Mouse (Mus musculus) testis, adult 2 months (tissue): Measurements from ENCODE around the gene AC109138.7. TPM values are rescaled to one million over a fixed set of nuclear protein-coding genes. Genes with fewer than 3 reads are reported as not detected.

ENCODE experiments used
- H3K27ac ChIP-seq: fragments of 200-500 bp; 2 replicates; pipeline ENCODE4 v1.5.1; 2012; ENCODE audit warnings: low read depth, low read length; ENCODE audit not compliant: control insufficient read depth, insufficient read depth
- H3K27me3 ChIP-seq: fragments of 200-500 bp; 2 replicates; pipeline ENCODE4 v1.6.1; 2012; ENCODE audit warnings: mild to moderate bottlenecking, low read length, moderate library complexity; ENCODE audit not compliant: control insufficient read depth, insufficient read depth
- H3K36me3 ChIP-seq: fragments of 200-500 bp; 2 replicates; pipeline ENCODE4 v1.6.1; 2012; ENCODE audit warnings: mild to moderate bottlenecking, low read length; ENCODE audit not compliant: control insufficient read depth, insufficient read depth
- H3K4me1 ChIP-seq: fragments of 200-500 bp; 2 replicates; pipeline ENCODE4 v1.6.1; 2012; ENCODE audit warnings: low read length; ENCODE audit not compliant: control insufficient read depth, insufficient read depth
- H3K4me3 ChIP-seq: fragments of 200-500 bp; 2 replicates; pipeline ENCODE4 v1.5.1; 2012; ENCODE audit warnings: low read depth, mild to moderate bottlenecking, low read length, moderate library complexity, mixed read lengths; ENCODE audit not compliant: control insufficient read depth
- CTCF ChIP-seq: fragments of 200-500 bp; IDR thresholded peaks from 2 replicates; pipeline ENCODE4 v1.5.1; 2012; ENCODE audit warnings: low read depth, mild to moderate bottlenecking, inconsistent platforms, low read length, moderate library complexity; ENCODE audit not compliant: control insufficient read depth, insufficient read depth, insufficient replicate concordance
- POLR2A ChIP-seq: fragments of 200-500 bp; IDR thresholded peaks from 2 replicates; pipeline ENCODE4 v1.6.1; 2012; ENCODE audit warnings: low read depth, mild to moderate bottlenecking, inconsistent platforms, low read length, moderate library complexity; ENCODE audit not compliant: control insufficient read depth
- polyA plus RNA-seq: library from polyadenylated mRNA; depleted of rRNA; stranded (reverse); fragments of >200 nt; gene quantifications from 2 replicates; pipeline ENCODE4 v1.2.3, GENCODE M21; 2012

AC109138.7 gene
- polyA plus RNA-seq, 1 experiment: 3.0 TPM

DNA sequence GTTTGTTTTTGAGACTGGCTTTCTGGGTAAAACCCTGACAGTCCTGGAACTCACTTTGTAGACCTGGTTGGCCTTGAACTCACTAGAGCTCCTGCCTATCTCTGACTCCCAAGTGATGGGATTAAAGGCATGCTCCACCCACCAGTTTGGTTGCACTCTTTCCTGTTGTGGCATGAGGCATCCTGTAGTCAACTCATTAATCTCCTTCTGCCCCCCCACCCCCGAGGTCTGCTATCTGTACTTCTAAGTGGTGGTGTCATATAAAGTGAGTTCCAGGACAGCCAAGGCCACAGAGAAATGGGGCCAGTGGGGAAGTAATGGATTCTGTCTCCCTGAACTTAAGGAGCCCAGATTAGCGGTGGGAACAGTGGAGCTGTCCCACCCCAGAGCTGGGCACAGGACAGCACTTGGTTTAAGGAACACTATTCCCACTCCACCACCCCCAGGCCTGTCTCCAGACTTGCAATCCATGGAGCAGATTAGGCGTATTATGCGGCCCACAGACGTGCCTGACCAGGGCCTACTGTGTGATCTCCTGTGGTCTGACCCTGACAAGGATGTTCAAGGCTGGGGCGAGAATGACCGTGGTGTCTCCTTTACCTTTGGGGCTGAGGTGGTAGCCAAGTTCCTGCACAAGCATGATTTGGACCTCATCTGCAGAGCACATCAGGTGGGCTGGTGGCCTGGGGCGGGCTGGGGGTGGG, 20.0 kb upstream of the AC109138.7 start:
- Histone ChIP-seq H3K4me1 (peaks cover 11% of the 10 kb centered on the region), H3K36me3 (no peaks in the 10 kb centered on the region), H3K27me3 (no peaks in the 10 kb centered on the region), H3K27ac (no peak overlapping the region), H3K4me3 (no peak overlapping the region)
- TF ChIP-seq CTCF (no peak), POLR2A (no peak)

GRCm38 (mm10) chr19:4194776-4195650, 19.1 kb upstream of the AC109138.7 start:
- Histone ChIP-seq H3K4me3 (no peak overlapping the region), H3K4me1 (peaks cover 11% of the 10 kb centered on the region), H3K27me3 (no peaks in the 10 kb centered on the region), H3K36me3 (no peaks in the 10 kb centered on the region), H3K27ac (no peak overlapping the region)
- TF ChIP-seq POLR2A (no peak), CTCF (no peak)

- no peak for TF ChIP-seq POLR2A
- Histone ChIP-seq H3K27ac (no peak overlapping the region), H3K27me3 (no peaks in the 10 kb centered on the region), H3K36me3 (no peaks in the 10 kb centered on the region), H3K4me3 (no peak overlapping the region), H3K4me1 (peaks cover 12% of the 10 kb centered on the region)
Observed at GRCm38 (mm10) chr19:4196048-4196447, 18.1 kb upstream of the AC109138.7 start.

- no peak for TF ChIP-seq CTCF
- H3K4me1 ChIP-seq: peaks cover 16% of the 10 kb centered on the region
- no peak overlapping the region for H3K4me3 ChIP-seq
- no peaks in the 10 kb centered on the region for H3K36me3 ChIP-seq
- H3K27me3 ChIP-seq: no peaks in the 10 kb centered on the region
- no peak overlapping the region for H3K27ac ChIP-seq
Observed at GRCm38 (mm10) chr19:4196548-4196947, 17.6 kb upstream of the AC109138.7 start.

DNA sequence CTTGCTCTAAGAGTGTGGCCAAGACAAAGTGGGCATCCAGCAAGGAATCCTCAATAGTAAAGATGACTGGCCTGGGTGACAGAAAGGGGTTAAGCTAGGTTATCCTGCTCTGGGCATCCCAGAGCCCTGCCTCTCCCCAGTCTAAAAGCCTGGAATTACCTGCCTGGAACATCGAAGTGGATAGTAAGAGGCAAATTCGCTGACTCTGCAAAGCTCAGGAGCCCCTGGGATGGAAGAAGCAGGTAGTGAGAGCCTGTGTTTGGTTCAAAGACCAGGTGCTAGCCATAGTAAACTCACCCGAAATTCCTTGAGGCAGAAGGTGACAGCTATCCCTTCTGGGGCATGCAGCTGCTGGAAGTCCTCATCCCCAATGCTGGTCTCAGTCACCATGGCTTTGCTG, 17.0 kb upstream of the AC109138.7 start:
- peaks cover 22% of the 10 kb centered on the region for H3K4me1 ChIP-seq
- H3K27ac ChIP-seq: no peak overlapping the region
- H3K4me3 ChIP-seq: no peak overlapping the region
- no peaks in the 10 kb centered on the region for H3K27me3 ChIP-seq
- TF ChIP-seq CTCF (no peak), POLR2A (no peak)
- no peaks in the 10 kb centered on the region for H3K36me3 ChIP-seq

DNA sequence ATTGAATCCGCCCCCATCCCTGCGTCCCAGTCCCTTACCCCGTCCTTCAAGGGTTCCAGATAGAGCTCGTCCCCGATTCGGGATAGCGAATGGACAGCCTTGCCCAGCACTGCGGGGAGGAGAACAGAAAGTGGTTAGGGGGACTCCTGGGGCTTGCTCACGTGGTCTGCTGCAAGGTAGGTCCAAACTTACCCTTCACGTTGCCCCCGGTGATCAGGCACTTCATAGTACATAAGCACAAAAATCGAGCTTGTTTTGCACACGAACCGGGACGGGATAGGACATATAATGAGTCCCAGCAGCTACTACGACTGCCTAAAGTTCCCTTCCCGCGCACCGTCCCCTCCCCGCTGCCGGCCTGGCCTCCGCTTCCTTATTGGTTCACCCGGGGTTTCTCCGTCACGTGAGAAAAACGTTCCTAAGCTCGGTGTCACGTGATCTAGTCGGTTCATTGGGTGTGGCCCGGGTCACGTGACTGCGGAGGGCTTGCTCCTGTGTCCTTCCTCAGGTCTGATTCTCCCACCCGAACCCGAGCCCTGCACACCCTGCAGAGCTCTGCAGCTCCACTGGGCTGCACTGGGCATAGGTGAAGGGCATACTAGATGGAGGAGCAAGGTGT, 12.8 kb upstream of the AC109138.7 start, which contains the start of gene Rad9a:
Gene Rad9a, minus strand, starts transcription at position 372 of the 619 bp plus-strand sequence.
- TF ChIP-seq CTCF (no peak), POLR2A (peak; percentile 59; the same call in 1 of the 2 replicates)
- no peaks in the 10 kb centered on the region for H3K36me3 ChIP-seq
- peaks cover 18% of the 10 kb centered on the region for H3K4me1 ChIP-seq
- no peaks in the 10 kb centered on the region for H3K27me3 ChIP-seq
- H3K4me3 ChIP-seq: peak within 1 kb of the TSS; percentile 89
- peak within 1 kb of the TSS; percentile 33; the same call in 1 of the 2 replicates for H3K27ac ChIP-seq

GRCm38 (mm10) chr19:4202149-4202548, 12.0 kb upstream of the AC109138.7 start:
- H3K27ac ChIP-seq: no peak overlapping the region
- H3K4me3 ChIP-seq: peak overlapping the region; percentile 89
- H3K36me3 ChIP-seq: no peaks in the 10 kb centered on the region
- no peaks in the 10 kb centered on the region for H3K27me3 ChIP-seq
- TF ChIP-seq CTCF: no peak
- no peak for TF ChIP-seq POLR2A
- H3K4me1 ChIP-seq: peaks cover 18% of the 10 kb centered on the region
